Mouse (Mus musculus): ENCODE measurements around the gene Hmgcs2. TPM values are rescaled to one million over a fixed set of nuclear protein-coding genes. Genes with fewer than 3 reads are reported as not detected.
"Not testable (repeated sequence)": the region's sequence is repeated elsewhere in the genome, so short reads cannot be mapped to it uniquely, and the experiment has no call there.

Gene Hmgcs2
- total RNA-seq, 2 experiments from 2014 or later, result 183 to 241 TPM

DNA sequence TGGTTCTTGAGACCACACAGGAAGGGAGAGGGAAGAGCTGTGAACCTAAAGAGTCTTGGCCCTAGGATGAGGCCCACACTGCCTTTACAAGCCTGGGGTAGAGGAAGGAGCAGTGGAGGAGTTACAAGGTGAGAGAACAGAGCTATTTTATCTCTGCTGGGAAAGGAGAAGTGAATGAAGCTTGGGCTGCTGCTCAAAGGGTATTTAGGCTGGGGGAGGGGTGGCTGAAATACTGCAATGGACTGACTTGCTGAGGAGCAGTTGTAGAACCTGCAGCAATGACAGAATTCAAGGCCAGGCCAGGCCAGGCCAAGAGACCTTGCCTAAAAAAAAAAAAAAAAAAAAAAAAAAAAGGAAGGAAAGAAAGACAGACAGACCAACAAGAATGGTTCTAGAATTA lies 55.1 kb downstream of the Hmgcs2 start:
- intact Hi-C loops (cut with DNase I), result no loop called here
- no peak for DNase-seq

DNA sequence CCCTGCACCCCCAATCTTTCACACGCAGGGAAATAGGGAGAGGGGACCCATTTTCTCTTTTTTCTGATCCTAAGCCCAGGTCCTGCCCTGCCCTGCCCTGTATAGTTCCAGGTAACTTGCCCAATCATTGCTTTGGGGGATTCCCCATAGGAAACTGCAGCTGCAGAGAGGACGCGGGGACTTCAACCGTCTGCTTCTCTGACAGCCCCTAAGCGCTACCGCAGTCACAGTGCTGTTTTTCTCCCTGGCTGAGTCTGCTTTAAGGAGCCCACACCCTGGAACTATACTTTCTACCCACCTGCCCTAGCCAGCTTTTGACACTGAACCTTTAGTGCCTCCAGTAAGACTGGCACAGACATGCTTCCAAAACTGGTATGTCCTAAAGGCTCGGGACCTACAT lies 55.7 kb downstream of the Hmgcs2 start:
- intact Hi-C loops (cut with DNase I), result no loop called here
- no peak for DNase-seq

DNA sequence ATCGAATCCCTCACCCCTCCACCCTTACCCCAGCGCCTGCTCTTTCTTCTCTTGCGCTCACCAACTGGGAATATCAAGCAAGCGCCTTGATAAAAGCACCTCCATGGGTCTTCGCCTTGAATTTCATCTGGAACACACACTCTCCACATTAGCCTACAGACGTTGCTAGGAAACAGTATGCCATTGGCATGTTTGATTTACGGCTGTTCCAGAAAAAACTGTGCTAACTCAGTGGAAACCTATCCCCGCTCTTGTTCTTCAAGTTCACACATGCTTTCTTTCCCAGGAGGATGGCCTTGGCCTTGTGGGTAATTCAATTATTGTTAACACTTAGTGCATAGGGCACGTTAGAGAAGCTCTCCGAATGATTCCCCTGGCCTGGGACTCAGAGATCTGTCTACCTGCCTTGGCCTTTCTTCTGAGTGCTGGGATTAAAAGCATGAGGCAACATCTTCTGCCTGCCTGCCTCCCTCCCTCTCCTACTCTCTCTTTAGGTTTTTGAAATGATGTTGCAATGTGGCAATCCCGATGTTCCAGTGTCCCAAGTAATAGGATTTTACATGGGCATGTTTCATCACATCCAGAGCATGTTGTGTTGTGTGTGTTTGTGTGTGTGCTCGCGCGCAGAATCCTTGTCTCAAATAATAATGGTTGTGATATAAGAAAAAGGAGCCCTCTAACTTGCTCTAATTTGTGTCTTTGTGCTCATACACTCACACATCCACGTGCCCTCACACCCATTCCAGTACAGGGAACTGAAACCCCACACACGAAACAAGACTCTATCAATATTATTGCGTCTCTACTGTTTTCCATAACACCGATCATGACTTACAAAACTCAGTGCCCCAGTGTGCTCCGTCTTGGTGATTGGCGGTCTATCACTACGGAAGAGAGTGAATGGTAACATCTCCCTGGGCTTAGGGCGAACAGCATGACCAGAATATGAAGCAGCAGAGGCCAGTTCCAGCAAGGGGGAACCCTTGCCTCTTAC lies 56.7 kb downstream of the Hmgcs2 start:
- intact Hi-C loops (cut with DNase I), result no loop called here
- no peak for DNase-seq

DNA sequence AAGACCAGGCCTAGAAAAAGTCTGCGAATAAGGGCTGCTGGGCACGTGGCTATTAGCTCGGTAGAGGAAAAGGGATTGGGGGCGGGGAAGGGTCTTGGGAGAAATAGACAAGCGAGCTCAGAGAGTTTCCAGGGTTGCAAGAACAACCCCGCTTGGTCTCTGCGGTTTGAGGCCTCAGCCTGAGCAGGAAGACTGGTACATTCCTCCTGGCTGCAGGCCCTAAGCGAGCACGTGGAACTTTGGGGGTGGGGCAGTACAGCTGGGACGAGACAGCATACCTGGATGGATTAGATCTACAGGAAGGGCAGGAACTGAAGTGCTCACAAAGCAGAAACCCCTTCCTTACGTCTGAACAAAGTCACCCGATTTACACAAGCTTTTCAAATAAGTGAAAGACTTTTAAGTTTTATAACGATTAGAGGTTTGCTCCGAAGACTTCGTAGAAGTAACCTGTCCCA lies 58.4 kb downstream of the Hmgcs2 start:
- peak; percentile 54 to 57 for DNase-seq
- intact Hi-C loops (cut with DNase I), result no loop called here

- intact Hi-C loops (cut with DNase I), result no loop called here
- DNase-seq, result peak; percentile 47 to 55
Observed at GRCm38 (mm10) chr3:98339097-98339705, 59.0 kb downstream of the Hmgcs2 start.

DNA sequence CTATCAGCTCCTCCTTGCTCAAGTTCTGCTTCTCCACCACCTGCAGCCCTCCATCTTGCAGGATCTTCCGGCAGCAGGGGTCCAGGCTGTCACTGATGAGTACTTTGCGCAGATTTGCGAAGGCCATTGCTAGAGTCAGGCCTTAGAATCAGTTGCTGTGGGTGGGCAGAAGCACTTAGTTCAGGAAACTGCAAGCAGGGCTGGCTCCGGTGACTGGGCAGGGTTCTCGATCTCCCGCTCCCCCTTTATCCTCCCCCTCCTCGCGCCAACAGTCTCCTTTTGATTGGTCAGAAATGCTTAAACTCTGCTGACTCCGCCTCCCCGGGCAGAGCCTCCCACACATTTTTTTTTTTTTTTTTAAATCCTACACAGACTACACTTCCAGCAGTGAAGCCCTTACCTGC lies 59.5 kb downstream of the Hmgcs2 start, which contains the start of gene Phgdh:
TSS of gene Phgdh (minus strand) at position 285 of the 404 bp plus-strand sequence.
- DNase-seq, result peak; percentile 68 to 70
- intact Hi-C loops (cut with DNase I), result not testable (repeated sequence)

- no peak for DNase-seq
- intact Hi-C loops (cut with DNase I), result no loop called here
Observed at GRCm38 (mm10) chr3:98340818-98341594, 60.8 kb downstream of the Hmgcs2 start.

DNA sequence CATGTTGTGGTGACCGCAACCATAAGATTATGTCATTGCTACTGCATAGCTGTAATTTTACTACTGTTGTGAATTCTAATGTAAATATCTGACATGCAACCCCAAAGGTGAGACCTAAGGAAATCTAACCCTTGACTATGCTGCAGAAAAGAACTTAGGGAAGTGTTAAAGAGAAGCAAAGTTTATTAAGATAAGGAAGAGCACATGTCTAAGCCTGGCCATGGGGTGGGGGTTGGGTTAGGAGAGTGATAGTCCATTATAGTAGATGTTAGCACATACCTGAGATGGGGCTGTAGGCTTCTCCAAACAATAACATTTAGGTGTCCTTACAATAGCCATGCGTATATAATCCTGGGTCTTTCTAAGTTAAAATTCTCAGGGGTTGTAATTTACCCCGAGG lies 63.0 kb downstream of the Hmgcs2 start:
- intact Hi-C loops (cut with DNase I), result no loop called here
- DNase-seq, result no peak

GRCm38 (mm10) chr3:98348106-98348505 lies 67.9 kb downstream of the Hmgcs2 start:
- no peak for DNase-seq

DNA sequence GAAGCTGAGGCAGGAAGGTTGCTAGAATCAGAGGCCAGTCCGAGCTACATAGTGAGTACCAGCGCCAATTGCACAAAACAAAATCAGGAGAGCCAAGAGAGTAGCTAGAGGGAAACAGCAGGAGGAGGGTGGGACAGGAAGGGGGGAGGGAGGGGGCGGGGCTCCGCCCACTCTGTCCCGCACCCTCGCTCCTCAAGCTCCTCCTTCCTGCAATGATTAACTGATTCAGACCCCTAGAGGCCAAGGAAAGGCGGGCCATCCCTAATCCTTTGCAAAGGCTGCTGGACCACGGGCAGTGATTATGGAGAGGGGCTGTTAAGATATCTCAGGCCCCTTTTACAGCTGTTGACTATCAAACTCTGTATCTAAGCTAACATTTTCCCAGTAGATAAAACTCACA lies 68.5 kb downstream of the Hmgcs2 start:
- intact Hi-C loops (cut with DNase I), result no loop called here
- DNase-seq, result no peak

More at GRCm38 (mm10) chr3:98348106-98348505, 67.9 kb downstream of the Hmgcs2 start:
- intact Hi-C loops (cut with DNase I), result no loop called here

DNA sequence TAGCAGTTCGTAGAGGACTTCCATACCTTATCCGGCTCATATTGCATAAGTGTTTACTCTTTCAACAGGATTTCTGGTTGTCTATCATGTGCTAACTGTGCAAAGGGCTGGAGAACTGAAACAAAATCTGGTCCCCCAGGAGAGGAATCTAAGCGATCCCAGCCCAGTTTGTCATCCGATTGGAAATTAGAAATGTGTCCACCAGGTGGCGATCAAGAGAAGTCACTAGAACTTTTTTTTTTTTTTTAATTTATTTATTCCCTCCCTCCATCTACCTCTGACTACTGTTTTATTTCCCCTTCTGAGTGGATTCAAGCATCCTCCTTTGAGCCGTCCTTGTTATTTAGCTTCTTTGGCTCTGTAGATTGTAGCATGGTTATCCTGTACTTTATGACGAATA lies 73.7 kb downstream of the Hmgcs2 start:
- intact Hi-C loops (cut with DNase I), result loop anchor here (2.0 kb wide), 1 partner anchor 89 kb away; no protein-coding TSS in a partner anchor
- DNase-seq, result peak; percentile 77 to 89

DNA sequence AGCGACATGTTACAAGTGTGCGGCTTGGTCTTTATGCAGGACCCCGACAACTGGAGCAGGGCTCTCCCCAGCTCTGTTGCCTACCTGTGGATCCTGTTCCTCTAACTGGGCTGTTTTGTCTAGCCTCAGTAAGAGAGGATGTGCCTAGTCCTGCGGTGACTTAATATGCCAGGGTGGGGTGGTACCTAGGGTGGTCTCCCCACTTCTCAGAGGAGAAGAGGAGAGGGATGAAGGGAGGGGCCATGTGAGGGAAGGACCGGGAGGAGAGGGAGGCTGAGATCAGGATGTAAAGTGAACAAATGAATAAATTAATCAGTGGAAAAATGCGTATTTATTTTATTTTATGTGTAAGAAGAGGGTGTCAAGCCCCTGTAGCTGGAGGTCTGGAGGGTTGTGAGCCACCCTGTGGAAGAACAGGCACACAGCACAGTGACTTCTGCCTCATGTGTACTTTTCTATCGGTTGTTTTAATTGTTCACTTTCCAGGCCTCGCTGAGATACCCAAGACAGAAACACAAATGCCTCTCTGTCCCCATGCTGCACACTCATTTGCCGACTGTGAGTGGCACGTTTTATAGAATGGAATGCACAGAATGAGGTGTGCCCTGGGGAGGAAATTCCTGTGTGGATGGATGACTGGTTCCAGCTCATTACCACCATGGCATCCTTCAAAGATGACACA lies 75.2 kb downstream of the Hmgcs2 start:
- intact Hi-C loops (cut with DNase I), result loop anchor here (2.0 kb wide), 1 partner anchor 87 kb away; no protein-coding TSS in a partner anchor
- no peak for DNase-seq

DNA sequence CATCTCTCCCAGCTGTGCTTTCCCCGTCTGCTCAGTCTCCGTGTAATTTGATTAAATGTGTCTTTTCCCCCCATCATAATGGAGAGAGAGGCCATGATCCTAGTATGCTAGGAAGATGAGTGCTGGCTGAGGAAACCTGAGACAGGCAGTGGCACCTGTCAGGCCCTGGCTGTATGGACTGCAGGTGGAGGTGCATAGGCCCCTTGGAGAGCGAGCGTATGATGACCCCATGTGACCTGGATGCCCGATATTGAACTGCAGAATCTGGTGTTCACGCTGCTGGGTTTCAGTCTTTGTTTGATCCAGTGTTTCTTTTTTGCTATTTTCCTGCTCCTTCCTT lies 75.8 kb downstream of the Hmgcs2 start:
- DNase-seq, result no peak
- intact Hi-C loops (cut with DNase I), result no loop called here

DNA sequence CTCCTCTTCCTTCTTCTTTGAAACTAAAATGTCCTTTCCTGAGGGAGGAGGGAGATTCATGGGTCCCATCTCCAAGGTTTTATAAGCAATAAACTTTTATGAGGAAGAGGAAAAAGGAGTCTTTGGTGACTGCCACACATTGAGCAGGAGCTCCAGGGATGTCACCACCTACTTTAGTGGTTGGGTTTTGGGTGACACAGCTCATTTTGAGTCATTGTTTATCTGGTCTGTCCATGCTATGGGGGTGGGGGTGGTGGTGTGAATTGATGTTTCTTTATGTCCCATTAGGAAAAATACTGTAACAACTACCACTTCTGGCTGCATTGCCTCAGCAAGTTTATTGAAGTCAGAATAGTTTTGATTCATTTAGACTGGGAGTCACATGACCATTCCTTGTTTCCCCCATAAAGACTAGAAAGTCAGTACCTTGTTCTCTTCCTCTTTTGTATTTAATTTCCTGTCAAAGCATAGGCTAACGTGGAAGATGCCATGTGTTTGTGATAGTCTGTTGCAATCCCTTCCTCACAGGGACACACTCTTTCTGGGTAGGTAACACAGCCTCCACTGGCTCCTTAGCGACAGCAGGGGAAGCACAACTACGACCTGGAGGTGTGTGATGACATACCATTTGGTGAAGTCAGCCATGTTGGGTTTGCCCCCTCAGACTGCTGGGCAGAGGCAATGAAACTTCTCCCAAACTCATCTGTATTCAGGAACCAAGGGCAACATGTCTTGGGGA lies 76.6 kb downstream of the Hmgcs2 start:
- no peak for DNase-seq
- intact Hi-C loops (cut with DNase I), result no loop called here

Other genes with a start within 250 kb of the Hmgcs2 start
- gene Adam30, start 119.8 kb upstream of the Hmgcs2 start, total RNA-seq (2021), result under 1 TPM in 1 of 2 experiments, not detected in 1; 0.10 TPM
- gene Reg4, start 58.3 kb upstream of the Hmgcs2 start, total RNA-seq (2021), result not detected
- gene Phgdh, start 59.6 kb downstream of the Hmgcs2 start, total RNA-seq (2021), result 1 to 10 TPM; 5.9 to 7.4 TPM
- 1 to 10 TPM; 7.9 to 8.6 TPM for gene Zfp697, start 102.0 kb downstream of the Hmgcs2 start, total RNA-seq (2021)
- not detected for gene Gm4450, start 176.7 kb downstream of the Hmgcs2 start, total RNA-seq (2021)
- gene Hsd3b4, start 230.1 kb downstream of the Hmgcs2 start, total RNA-seq (2021), result not detected

All from heart, postnatal 10 days (tissue).